Mouse (Mus musculus): ENCODE measurements around the gene Jsrp1.

DNA sequence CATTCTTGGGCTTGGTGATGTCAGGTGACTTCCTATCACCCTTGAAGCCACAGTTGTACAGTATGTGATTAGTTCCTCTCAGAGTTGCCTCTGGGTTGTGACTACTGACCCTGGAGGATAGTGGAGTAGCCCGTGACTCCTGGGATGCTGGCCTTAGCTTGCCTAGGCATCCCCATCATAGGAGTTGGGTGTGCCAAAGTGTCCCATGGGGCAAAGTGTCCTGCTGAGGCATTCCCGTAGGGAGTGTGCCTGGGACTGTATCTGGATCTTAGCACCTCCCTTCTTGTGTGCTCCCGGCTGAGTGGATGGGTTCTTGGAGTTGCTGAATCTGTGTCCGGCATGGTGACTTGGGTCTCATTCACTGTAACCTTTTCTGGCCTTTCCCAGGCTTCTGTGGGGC, 38.3 kb downstream of the Jsrp1 start:
- no peak for TF ChIP-seq CTCF (IDR thresholded peaks at IDR 0.05; ENCODE audit: extremely low read depth, insufficient read length, insufficient replicate concordance, low read depth, low read length)
- TF ChIP-seq POLR2A (IDR thresholded peaks at IDR 0.05; ENCODE audit: low read depth, low read length) = no peak
